Mouse (Mus musculus) G1E-ER4 (cell line): ENCODE results near the gene Nans. TPM values are rescaled to one million over a fixed set of nuclear protein-coding genes. Genes with fewer than 3 reads are reported as not detected.

Experiments
- GATA1 ChIP-seq: IDR thresholded peaks from one replicate; pipeline ENCODE4 v1.8.0; 2012; ENCODE audit warnings: low read length, inconsistent platforms
- polyA plus RNA-seq: library from polyadenylated mRNA; stranded (reverse); fragments of >175 nt; gene quantifications from 2 replicates; pipeline ENCODE4 v1.2.3, GENCODE M21; 2012

Gene Nans
- polyA plus RNA-seq: 59.6 and 64.9 TPM in 2 replicates

DNA sequence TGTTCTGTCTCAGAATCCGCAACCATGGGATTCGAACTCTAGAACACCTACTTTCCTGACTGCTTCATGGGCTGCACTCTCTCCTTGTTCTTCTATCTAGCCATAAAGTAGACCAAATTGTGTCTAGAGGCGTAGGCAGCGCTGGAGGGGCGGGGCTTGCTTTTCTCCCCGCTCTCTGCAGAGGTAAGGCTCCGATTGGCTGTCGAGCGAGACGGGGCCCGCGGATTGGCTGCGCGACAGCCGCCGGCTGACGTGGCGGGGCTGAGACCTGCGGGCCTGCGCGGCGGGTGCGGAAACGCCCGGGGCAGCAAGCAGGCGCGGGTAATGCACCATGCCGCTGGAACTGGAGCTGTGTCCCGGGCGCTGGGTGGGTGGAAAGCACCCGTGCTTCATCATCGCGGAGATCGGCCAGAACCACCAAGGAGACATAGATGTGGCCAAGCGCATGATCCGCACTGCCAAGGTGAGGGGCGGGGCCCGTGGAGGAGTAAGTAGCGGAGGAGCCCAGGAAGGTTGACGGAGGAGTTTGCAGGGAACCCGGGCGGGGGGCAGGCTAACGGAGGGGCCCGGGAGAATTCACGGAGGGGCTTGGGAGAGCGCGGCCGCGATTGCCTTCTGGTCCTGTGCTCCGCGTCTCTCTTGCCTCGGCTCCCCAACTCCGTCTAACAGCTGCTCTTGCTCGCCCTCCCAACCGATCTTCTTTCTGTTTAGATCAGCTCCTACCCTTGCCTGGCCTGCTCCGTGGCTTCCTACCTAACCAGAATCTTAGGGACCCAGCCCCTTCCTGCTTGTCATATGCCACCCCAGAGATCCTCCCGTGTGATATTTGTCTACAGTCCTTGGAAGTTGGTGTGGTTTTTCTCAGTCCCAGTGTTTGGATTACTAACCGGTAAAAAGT, at the start of gene Nans:
Nans (plus strand) TSS at position 221 of the 898 bp plus-strand sequence.
- TF ChIP-seq GATA1: no peak

DNA sequence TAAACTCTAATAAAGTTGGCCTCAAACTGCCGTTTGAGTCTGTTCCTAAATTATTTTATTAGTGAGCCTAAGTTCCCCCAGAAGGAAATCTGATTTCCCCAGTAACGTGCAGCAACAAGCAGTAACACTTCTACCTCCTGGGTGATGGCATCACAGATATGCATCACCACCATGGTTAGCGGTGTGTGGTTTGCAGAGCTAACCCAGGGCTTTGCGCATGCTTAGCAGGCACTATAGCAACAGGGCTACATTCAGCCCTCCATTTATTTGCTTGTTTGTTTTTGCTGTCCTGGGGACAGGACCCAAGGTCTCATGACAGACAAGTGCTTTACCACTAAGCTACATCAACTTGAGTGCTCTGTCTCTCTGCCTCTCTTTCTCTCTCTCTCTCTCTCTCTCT, 46.5 kb upstream of the Nans start:
- TF ChIP-seq GATA1: no peak

DNA sequence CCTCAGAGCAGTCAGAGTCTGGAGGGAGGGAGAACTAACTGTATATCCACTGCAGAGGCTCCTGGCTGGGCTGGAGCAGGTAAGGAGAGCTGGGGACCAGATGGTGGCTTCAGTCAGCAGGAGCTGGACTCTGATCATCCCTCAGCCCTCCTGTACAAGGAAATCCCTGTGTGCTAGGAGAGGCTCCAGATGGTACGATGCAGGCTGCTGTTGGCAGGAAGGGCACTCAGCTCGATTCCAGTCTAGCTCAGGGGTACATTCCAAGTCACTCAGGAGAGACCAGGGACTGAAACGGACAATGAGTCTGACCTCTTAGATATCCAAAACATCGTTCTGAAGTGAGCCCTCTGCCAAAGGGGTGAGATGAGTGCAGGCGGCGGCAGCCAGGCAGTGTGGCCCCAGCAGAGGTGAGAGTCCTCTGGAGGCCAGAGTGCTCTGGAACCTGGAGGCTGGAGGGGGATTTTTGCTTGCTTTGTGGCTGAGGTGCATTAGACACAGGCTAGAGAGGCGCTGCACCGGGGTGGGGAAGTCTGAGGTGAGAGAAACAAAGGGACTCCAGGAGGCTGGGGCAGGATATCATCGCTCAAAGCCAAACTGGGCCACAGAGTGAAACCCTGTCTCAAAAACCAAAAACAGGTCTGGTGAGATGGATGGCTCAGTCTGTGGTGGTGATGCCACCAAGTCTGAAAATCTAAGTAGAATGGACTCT, 43.7 kb upstream of the Nans start:
- no peak for TF ChIP-seq GATA1

DNA sequence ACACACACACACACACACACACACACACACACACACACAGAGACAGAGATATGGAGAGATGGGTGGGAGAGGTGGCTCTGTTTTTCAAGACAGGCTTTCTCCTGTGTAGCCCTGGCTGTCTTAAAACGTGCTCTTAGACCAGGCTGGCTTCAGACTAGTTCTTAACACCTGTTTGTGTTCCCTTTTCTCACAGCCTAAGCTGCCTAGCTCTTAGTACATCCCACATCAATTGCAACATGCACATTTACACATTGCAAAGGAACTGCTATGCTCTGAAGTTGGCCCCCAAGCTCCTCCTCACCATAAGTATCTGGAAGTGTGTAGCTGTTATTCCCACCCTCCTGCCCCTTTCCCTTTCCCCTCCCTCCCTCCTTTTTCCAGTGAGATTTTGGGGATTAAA, 41.6 kb upstream of the Nans start:
- TF ChIP-seq GATA1: no peak

DNA sequence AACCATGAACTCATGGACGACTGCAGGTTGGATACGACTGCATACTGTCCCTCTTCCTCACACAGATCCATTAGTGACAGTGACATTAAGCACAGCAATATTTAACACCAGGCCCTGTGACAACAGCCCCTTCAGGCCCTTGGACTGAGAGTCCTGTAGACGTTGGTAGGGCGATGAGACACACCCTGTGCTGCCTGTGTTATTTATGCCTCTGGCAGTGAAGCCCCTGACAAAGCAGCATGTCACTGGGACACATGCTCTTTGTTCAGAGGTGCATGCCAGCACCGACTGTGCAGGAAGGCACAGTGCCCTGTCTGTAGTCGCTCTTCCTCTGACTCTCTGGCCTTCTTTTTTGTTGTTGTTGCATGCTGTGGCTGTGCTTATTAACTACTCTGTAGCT, 40.2 kb upstream of the Nans start:
- no peak for TF ChIP-seq GATA1

DNA sequence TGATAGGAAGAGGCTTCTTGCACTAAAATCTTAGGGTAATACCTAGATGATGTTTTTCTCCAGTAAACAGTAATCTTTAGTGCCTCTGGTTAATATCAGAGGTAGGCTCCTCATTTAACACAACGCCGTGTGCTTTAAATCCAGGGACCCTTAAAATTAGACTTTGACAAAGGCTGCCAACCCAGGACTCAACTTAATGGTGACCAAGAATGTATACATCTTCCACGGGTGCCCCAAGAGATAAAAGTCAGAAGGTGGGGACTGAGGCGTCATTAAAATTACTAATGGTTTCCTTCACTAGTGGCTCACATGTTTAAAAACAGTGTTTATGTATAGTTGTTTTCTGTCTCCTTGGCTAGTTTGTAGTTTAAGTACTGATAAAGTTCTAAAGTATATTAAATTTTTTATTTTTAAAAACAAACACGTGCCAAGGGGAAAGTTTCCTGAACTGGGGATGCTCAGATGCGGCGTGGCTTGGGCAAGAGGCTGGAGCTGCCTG, 39.0 kb upstream of the Nans start:
- TF ChIP-seq GATA1: no peak

DNA sequence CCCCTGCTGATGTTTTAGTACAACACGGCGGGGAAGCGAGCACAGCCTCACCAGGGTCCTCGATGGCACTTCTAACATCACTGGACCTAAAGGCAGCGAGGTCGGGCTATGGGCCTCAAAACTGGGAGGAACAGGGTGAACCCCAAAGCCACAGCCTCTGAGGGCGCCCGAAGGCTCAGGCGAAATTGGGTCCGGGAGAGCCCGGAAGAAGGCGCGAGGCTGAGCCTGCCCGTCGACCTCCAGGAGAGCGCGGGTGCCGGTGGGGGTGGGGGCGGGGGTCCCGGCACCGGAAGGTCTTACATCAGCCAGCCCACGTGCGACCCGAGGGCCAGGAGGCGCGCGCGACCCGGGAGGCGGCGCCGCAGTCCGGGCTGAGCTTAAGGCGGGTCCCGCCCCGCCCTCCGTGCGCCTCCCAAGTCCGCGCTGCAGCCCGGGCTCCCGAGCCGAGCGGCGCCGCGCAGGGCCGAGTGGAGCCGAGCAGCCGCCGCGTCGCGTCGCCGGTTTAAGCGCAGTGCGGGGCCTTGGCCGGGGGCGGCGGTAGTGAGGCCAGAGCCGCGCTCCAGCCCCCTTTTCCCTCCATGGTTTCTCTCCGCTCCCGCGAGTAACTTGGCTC, 38.4 kb upstream of the Nans start, which contains the start of gene Anp32b:
Anp32b (plus strand) TSS at position 384 of the 613 bp plus-strand sequence.
- no peak for TF ChIP-seq GATA1

DNA sequence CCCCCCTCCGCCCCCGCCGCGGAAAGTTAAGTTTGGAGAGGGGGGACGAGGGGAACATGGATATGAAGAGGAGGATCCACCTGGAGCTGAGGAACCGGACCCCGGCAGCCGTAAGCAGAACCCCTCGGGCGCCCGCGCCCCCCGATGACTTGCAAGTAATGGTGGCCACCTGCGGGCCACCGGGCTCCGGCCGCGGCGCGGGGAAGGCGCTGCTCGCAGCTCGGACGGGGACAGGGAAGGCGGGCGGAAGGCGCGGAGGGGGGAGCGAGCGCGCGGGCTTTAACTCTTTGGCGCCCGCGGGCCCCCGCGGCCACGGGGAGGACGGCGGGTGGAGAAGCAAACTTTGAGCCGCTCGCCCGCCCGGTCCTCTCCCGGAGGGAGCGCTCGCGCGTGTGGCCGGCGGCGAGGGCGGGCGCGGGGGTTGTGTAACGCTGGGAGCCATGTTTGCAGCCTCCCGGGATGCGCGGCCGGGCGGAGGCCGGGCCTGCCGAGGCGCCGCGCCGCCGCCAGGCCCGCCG, 37.7 kb upstream of the Nans start:
- TF ChIP-seq GATA1: no peak

DNA sequence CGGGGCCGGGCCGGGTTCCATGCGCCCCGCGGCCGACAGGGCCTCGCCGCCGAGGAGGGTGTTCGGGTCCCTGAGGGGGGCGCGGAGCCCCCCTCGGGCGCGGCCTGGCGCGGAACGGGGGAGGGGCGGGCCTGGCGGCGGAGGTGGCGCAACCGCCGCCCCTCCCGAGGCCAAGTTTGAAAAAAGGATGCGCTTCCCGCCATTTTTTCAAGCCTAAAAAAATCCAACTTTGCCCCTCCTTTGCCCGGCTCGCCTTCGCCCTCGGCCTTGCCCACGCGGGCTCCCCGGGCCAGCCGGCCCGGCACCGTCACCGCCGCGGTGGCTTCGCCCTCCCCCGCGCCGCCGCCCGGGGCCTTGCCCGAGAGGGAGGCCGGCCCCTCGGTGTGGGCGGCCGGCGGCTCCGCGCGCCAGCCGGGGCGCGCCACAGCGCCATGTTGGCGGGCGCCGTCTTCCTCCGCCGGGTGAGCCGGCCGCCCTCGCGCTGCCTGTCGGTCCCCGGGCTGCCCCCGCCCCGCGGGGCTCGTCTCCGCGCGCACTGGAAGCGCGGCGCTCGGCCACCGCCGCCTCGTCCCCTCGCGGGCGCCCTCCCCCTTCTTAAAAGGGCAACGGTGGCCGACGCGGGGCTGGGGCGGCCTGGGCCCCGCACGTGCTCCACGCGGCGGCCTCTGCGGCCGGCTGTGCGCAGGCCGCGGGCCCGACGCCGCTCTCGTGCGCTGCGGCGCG, 37.1 kb upstream of the Nans start:
- TF ChIP-seq GATA1: no peak

DNA sequence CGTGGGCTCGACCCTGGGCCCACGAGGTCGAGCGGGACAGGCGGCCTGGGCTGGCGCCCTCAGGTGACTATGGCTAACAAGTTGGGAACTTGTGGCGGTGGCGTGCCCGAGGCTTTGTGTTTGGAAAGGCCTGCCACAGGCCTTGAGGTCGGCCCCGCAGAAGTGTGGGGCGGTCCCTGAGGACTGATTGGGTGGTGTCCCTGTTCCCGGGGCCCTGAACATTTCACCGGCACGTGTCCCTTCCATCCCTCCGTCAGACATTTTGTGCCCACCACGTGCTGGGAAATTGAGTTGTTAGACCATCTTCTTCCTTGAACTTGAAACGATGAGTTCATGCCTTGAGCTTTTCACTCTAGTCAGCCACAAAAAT, 36.6 kb upstream of the Nans start:
- no peak for TF ChIP-seq GATA1

DNA sequence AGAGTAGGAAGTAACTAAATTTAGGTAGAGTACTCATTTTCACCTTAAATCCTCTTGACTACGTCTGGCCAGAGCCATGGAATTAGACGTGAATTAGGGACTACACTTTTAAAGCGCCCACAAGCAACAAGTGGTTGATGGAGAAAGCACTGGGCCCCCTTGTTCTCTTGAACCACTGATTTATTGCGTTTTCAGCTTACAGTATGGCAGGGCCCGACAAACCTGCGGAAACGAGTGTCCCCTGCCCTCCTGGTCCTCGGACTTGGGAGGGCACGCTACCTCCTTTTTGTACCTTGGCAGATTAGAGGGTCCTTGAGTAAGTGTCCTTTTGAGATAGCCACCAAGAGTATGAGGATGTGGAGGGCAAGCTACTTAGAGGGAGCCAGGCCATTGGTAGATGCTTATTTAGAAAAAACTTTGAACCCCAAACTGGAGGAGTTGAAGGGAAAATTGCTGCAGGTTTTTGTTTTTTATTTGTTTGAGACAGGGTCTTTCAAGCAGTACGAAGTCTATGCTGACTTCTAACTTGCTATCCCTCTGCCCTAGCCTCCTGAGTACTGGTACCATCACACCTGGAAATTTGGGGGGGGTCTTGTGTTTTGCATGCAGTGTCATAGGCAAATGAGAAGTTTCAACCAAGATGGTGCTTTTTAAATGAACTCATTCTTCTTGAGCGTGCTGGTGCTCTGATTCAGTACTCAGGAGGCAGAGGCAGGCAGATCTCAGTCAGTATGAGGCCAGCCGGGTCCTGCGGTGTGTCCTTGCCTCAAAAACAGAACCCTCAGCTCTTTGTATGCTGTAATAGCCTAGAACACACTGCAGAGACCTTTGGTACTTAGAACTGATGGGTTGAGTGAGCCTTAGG, 36.0 kb upstream of the Nans start:
- no peak for TF ChIP-seq GATA1

DNA sequence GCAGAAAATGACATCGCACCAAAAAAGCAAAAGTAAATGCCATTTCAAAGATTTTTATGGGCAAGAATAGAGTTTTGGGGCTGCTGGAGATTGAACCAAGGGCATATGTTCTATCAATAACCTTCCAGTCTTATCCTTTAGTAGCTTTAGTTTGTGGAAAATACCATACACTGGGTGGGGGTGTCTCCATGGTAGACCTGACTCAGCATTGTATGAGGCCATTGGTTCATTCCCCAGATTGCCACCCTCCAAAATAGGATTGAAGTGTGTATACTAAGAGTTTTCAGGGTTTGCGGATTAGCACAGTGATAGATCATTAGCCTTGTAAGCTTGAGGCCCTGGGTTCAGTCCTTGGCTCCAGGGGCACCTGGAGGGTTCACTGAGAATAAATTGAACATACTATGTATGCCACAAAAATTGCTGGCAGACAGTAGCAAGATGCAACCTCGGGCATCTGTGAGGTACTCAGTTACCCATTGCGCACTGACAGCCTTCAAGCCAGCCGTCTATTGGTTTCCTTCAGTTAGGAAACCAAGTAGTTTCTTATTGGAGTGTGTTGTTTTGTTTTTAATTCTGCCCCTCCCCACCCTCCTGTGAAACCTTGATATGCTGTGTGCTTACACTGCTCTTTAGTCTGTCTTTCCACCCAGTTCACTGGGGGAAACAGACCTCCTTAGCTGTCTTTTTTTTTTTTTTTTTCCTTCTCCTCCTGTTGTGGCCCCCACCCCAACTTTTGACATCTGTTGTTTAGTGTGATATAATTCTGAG, 34.8 kb upstream of the Nans start:
- no peak for TF ChIP-seq GATA1

DNA sequence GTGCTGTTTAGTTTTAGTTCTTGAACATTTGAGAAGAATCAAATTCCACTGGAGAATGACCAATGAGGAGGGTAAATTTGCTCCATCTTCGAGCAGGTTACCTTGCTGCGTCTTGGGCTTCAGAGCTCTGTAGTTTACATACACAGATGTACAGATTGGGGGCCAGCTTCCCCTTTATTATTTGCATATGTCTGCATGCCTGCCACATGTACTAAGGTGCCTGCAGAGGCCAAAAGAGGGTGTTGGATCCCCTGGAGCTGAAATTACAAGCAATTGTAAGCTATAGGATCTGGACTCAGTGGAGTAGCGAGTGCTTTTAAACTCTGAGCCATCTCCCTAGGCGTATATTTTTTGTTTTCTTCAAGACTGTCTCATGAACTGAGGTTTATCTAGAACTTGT, 32.3 kb upstream of the Nans start:
- no peak for TF ChIP-seq GATA1

DNA sequence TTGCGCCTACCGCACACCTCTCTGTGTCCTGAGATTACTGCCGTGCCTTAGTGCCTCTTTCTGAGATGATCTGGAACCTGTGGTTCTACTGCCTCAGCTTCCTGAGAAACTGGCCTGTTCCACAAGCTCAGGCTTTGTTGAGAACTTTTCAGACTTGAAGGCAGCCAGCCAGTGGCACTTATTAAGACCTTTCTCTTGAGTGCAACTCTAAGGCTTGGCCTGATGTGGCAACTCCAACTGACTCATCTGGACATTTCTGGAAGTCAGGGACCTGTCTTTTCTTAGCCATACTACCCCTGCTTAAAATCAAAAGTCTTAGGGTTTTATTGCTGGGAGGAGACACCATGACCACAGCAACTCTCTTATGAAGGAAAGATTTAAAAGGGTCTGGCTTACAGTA, 31.9 kb upstream of the Nans start:
- TF ChIP-seq GATA1: no peak

DNA sequence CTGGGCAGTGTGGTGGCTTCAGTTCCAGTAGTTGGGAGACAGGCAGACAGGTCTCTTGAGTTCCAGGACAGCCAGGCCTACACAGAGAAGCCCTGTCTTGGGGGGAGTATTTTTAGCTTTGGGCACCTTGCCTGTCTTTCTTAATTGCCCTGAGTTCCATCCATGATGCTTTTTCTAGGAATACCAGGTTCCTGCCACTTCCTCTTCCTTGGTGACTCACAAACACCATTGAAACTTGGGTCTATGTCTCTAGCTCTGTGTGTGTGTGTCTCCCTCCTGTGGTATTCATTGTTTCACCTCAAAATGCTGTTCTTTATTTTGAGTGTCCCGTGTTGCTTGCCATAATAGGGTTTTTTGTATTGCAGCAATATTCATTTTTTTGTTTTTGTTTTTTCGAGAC, 30.6 kb upstream of the Nans start:
- TF ChIP-seq GATA1: no peak
